Mouse (Mus musculus) cerebellum, adult 2 months (tissue): ENCODE data around the gene Rab33a.

Source experiments
- CTCF ChIP-seq: fragments of 200-500 bp; IDR thresholded peaks from 2 replicates; pipeline ENCODE4 v1.5.1; 2011; ENCODE audit warnings: low read depth, mild to moderate bottlenecking, control low read depth, low read length, moderate library complexity, borderline replicate concordance; ENCODE audit not compliant: insufficient read depth
- POLR2A ChIP-seq: fragments of 200-500 bp; IDR thresholded peaks from 2 replicates; pipeline ENCODE4 v1.6.1; 2011; ENCODE audit warnings: low read length, control low read depth, borderline replicate concordance; ENCODE audit not compliant: insufficient read depth

DNA sequence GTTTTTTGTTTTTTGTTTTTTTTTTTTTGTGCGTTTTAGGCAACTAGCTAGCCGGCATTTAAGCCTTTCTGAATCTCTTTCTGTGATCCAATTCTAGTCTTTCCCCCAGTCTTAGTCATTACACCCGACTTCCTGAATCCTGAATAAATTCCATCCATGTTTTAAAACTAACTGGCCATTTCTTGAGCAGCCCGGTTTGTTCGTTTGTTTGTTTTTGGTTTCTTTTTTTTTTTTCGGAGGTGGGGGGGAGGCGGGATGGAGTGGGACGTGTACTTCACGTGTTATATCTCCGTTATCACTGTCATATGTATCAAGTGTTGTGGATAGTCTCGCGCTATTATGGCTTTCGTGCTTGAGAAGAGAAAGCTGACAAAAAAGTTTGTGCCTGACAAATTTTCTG is 5.3 kb upstream of the Rab33a start:
- no peak for TF ChIP-seq CTCF
- no peak for TF ChIP-seq POLR2A
